Mouse (Mus musculus): Measurements from ENCODE around the gene Stim2. TPM values are rescaled to one million over a fixed set of nuclear protein-coding genes. Genes with fewer than 3 reads are reported as not detected.

The Stim2 gene
- total and polyA plus RNA-seq, 3 experiments, result 16.8 to 21.5 (median 18.2) TPM

DNA sequence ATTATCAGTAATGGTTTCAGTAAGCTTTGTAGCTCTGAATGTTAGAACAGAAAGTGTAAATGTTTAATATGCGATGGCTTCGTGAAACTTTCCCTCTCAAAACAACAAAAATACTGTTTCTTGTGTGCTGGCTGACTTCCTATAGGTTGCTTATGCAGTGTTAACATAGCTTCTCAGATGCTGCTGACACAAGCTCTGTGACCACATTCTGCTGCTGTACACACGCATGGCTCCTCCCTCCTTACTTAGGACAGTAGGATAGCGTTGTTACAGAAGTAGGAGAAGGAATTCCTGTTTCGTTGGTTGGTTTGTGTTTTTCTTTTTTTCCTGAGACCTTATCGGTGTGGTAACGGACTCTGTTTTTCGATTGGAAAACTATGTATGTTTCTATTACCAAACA, 42.2 kb downstream of the Stim2 start:
- peaks cover 0 to 13% of the 10 kb centered on the region in 2 experiments; a peak in 2 of 4 replicates for H3K4me1 ChIP-seq (ENCODE audit: control insufficient read depth in 1 of 2, insufficient read depth in 2 of 2)
- no peak overlapping the region for H3K9ac ChIP-seq (ENCODE audit: insufficient read depth, low read depth)
- no peak overlapping the region for H3K27ac ChIP-seq (ENCODE audit: insufficient read depth, low read depth)
- no peak overlapping the region for H3K4me2 ChIP-seq (ENCODE audit: insufficient read depth, low read depth, poor library complexity, severe bottlenecking)
- no peak overlapping the region for H3K4me3 ChIP-seq (replicated peaks in 1 of 3; ENCODE audit: low read depth in 2 of 3, low read length in 2 of 3, poor library complexity in 1 of 3)
- no peaks in the 10 kb centered on the region for H3K36me3 ChIP-seq (replicated peaks in 1 of 2; ENCODE audit: control insufficient read depth in 1 of 2, insufficient read depth in 1 of 2, low read length in 1 of 2)
- in situ Hi-C loops (cut with MboI; ENCODE audit: low pct_ligation_motif_present, low pct_unique_long_range_greater_than_20kb, low sequenced_read_pairs), result no loop called here
- dilution Hi-C loops (cut with MboI; ENCODE audit: extremely low pct_ligation_motif_present, extremely low pct_unique_long_range_greater_than_20kb, low sequenced_read_pairs), result no loop called here
- no peak for DNase-seq (ENCODE audit: extremely low read depth)
- H3K79me2 ChIP-seq (replicated peaks; ENCODE audit: control insufficient read depth, extremely low read depth, insufficient read depth, poor library complexity, severe bottlenecking), result 0 out of 2 replicates have a peak, but pooled peaks cover 5% of the 10 kb centered on the region
- TF ChIP-seq USF1 (IDR thresholded peaks at IDR 0.05; ENCODE audit: low read depth, low read length) (no peak), NRF1 (IDR thresholded peaks at IDR 0.05; ENCODE audit: low read depth, low read length) (no peak), KAT2A (IDR thresholded peaks at IDR 0.05; ENCODE audit: insufficient replicate concordance, low read length) (no peak)
- no peaks in the 10 kb centered on the region for H3K9me3 ChIP-seq (replicated peaks; ENCODE audit: low read length)
- no peaks in the 10 kb centered on the region for H3K27me3 ChIP-seq (replicated peaks)

GRCm38 (mm10) chr5:54042013-54042412, 43.7 kb downstream of the Stim2 start:
- H3K36me3 ChIP-seq (replicated peaks in 1 of 2; ENCODE audit: control insufficient read depth in 1 of 2, insufficient read depth in 1 of 2, low read length in 1 of 2), result peaks cover 0 to 2% of the 10 kb centered on the region in 2 experiments
- H3K27me3 ChIP-seq (replicated peaks), result no peaks in the 10 kb centered on the region
- H3K4me3 ChIP-seq (replicated peaks in 1 of 3; ENCODE audit: low read depth in 2 of 3, low read length in 2 of 3, poor library complexity in 1 of 3), result no peak overlapping the region
- DNase-seq (ENCODE audit: extremely low read depth), result no peak
- H3K9ac ChIP-seq (ENCODE audit: insufficient read depth, low read depth), result no peak overlapping the region
- no peak overlapping the region for H3K4me2 ChIP-seq (ENCODE audit: insufficient read depth, low read depth, poor library complexity, severe bottlenecking)
- H3K9me3 ChIP-seq (replicated peaks; ENCODE audit: low read length), result no peaks in the 10 kb centered on the region
- no peak overlapping the region for H3K27ac ChIP-seq (ENCODE audit: insufficient read depth, low read depth)
- peaks cover 0 to 18% of the 10 kb centered on the region in 2 experiments; a peak in 3 of 4 replicates for H3K4me1 ChIP-seq (ENCODE audit: control insufficient read depth in 1 of 2, insufficient read depth in 2 of 2)
- 0 out of 2 replicates have a peak, but pooled peaks cover 5% of the 10 kb centered on the region for H3K79me2 ChIP-seq (replicated peaks; ENCODE audit: control insufficient read depth, extremely low read depth, insufficient read depth, poor library complexity, severe bottlenecking)
- TF ChIP-seq E2F4 (IDR thresholded peaks at IDR 0.05; ENCODE audit: insufficient replicate concordance, low read depth, low read length) (no peak), POLR2AphosphoS2 (IDR thresholded peaks at IDR 0.05; ENCODE audit: low read depth, low read length) (no peak), GABPA (IDR thresholded peaks at IDR 0.05; ENCODE audit: insufficient replicate concordance, low read depth, low read length) (no peak), CHD1 (IDR thresholded peaks at IDR 0.05; ENCODE audit: low read depth, low read length) (no peak), SIN3A (IDR thresholded peaks at IDR 0.05; ENCODE audit: low read length) (no peak), HCFC1 (IDR thresholded peaks at IDR 0.05; ENCODE audit: low read depth, low read length) (no peak), MYC (IDR thresholded peaks at IDR 0.05; ENCODE audit: low read depth, low read length) (no peak), MAZ (IDR thresholded peaks at IDR 0.05; ENCODE audit: low read depth, low read length) (no peak), KAT2A (IDR thresholded peaks at IDR 0.05; ENCODE audit: insufficient replicate concordance, low read length) (no peak), CHD2 (IDR thresholded peaks at IDR 0.05; ENCODE audit: low read length) (no peak), MEF2A (IDR thresholded peaks at IDR 0.05; ENCODE audit: borderline replicate concordance, low read depth, low read length) (no peak), TBP (conservative IDR thresholded peaks at IDR 0.05; ENCODE audit: low read depth, low read length) (no peak)
- in situ Hi-C loops (cut with MboI; ENCODE audit: low pct_ligation_motif_present, low pct_unique_long_range_greater_than_20kb, low sequenced_read_pairs), result no loop called here
- dilution Hi-C loops (cut with MboI; ENCODE audit: extremely low pct_ligation_motif_present, extremely low pct_unique_long_range_greater_than_20kb, low sequenced_read_pairs), result no loop called here

Measured in CH12.LX (cell line).